Comparison of ENCODE assay signal across 9 mouse cellular contexts in the genomic region with DNA sequence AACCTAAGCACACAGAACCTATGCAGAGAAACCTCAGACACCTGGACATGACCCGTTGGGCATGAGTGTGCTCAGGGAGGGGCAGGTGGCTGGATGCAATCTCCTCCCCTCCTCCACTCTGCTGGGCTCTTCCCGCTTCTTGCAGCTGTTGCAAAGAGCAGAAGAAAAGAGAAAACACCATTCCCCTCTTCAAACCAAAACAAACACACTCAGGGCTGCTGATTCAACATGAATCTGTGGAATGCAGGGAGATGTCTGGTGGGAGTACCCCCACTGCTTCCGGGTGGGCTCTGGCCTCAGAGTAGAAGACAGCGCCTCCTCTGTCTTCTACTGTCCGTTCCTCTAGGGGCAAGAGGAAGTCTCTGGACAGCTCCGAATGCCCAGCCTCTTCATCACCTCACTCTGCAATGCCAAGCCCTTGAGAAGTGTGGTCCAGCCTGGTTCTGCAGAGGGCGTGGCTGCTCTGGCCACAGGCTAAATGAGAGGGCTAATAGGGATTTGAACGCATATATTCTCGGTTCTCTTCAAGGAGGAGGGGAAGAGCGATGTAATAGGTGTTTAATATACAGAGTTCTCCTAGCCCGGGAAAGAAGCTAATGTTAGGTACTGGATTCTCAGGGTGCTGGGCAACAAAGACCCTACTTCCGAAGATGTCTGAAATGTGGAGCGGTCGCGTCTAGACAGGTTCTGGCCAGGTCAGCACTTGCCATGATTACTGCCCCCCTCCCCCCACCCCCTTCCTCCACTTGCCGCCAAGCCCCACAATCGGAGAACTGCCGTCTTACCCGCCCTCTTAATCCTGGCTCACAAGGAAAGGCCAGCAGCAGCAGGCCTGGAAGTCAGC. TPM values are rescaled to one million over a fixed set of nuclear protein-coding genes. Genes with fewer than 3 reads are reported as not detected.
DNase-seq lines count a peak whose midpoint lies in the region; ATAC-seq and TF ChIP-seq lines count a peak whose summit lies in the region.
"Had no signal": no experiment of that assay in that cellular context is flagged by ENCODE, and none has a peak within 500 bp of the region (broad histone marks: within the 10 kb centered on the region; RNA-seq: fewer than 3 reads in every experiment).

No protein-coding gene starts in this region.

- peak; percentile 59 for DNase-seq in cerebellum, adult 9-10 months
- DNase-seq in ES-E14 (ENCODE audit: low read depth, low spot score) (no peak), adipocyte (ENCODE audit: low spot score) (no peak)
- no peak for DNase-seq in heart, postnatal 0 days (ENCODE audit: low spot score)
- no peak for DNase-seq in liver, postnatal 0 days
- no peak for DNase-seq in ovary, postnatal 10 days (ENCODE audit: low spot score)

- no peak for TF ChIP-seq EP300 in heart, postnatal 0 days (IDR thresholded peaks at IDR 0.05; ENCODE audit: low read depth)
- TF ChIP-seq EP300 in liver, postnatal 0 days (IDR thresholded peaks at IDR 0.05; ENCODE audit: low read depth): no peak

- TF ChIP-seq CTCF in heart, postnatal 0 days (IDR thresholded peaks at IDR 0.05; ENCODE audit: low read depth): no peak
- no peak; the same call in 1 of the 2 replicates for TF ChIP-seq CTCF in liver, postnatal 0 days (IDR thresholded peaks at IDR 0.05; ENCODE audit: low read depth)
- peak; percentile 11; the same call in 1 of the 2 replicates for TF ChIP-seq CTCF in small intestine, adult 2 months (IDR thresholded peaks at IDR 0.05; ENCODE audit: extremely low read depth, insufficient read length, insufficient replicate concordance, low read depth, low read length)

- 4% methylated on average over 19 of the region's 19 CpGs for WGBS in heart, postnatal 0 days
- WGBS in liver, postnatal 0 days (ENCODE audit: insufficient replicate concordance): 8% methylated on average over 19 of the region's 19 CpGs
- WGBS in small intestine, adult 2 months: 4% methylated on average over 19 of the region's 19 CpGs

- peak overlapping the region; percentile 65; the same call in 1 of the 2 replicates for H3K9ac ChIP-seq in ES-E14 (ENCODE audit: insufficient read depth, low read depth, low read length, poor library complexity, severe bottlenecking)
- H3K9ac ChIP-seq in heart, postnatal 0 days (replicated peaks; ENCODE audit: low read depth, low read length): peak overlapping the region; percentile 59
- peak overlapping the region; percentile 41 for H3K9ac ChIP-seq in liver, postnatal 0 days (replicated peaks)

- H3K9me3 ChIP-seq in ES-E14 (ENCODE audit: control insufficient read depth, insufficient read depth, low read depth, low read length): no peaks in the 10 kb centered on the region
- no peaks in the 10 kb centered on the region for H3K9me3 ChIP-seq in heart, postnatal 0 days (replicated peaks; ENCODE audit: control insufficient read depth, low read length)
- H3K9me3 ChIP-seq in liver, postnatal 0 days (ENCODE audit: low read length): no peaks in the 10 kb centered on the region

- no peak overlapping the region for H3K27ac ChIP-seq in ES-E14 (ENCODE audit: insufficient read depth, low read depth, low read length, poor library complexity, severe bottlenecking)
- H3K27ac ChIP-seq in heart, postnatal 0 days (ENCODE audit: low read depth): peak overlapping the region; percentile 67
- H3K27ac ChIP-seq in liver, postnatal 0 days (ENCODE audit: low read depth): no peak overlapping the region
- H3K27ac ChIP-seq in small intestine, adult 2 months (ENCODE audit: insufficient read depth, low read depth, low read length): peak overlapping the region; percentile 99
- H3K27ac ChIP-seq: macrophage had no signal

- H3K4me1 ChIP-seq in ES-E14 (ENCODE audit: control insufficient read depth in 2 of 2, insufficient read depth in 2 of 2, low read length in 2 of 2, poor library complexity in 1 of 2): peaks cover 14 to 44% of the 10 kb centered on the region in 2 experiments; a peak in 3 of 4 replicates
- peaks cover 75% of the 10 kb centered on the region for H3K4me1 ChIP-seq in heart, postnatal 0 days (ENCODE audit: control insufficient read depth, insufficient read depth)
- peaks cover 14% of the 10 kb centered on the region; the same call in 1 of the 2 replicates for H3K4me1 ChIP-seq in liver, postnatal 0 days (ENCODE audit: insufficient read depth)
- H3K4me1 ChIP-seq in small intestine, adult 2 months (ENCODE audit: control insufficient read depth, insufficient read depth, insufficient read length, low read length): peaks cover 43% of the 10 kb centered on the region

- H3K27me3 ChIP-seq in heart, postnatal 0 days (ENCODE audit: control insufficient read depth, insufficient read depth, low read length): no peaks in the 10 kb centered on the region
- H3K27me3 ChIP-seq in liver, postnatal 0 days (ENCODE audit: insufficient read depth, low read length): peaks cover 39% of the 10 kb centered on the region
- H3K27me3 ChIP-seq in small intestine, adult 2 months (ENCODE audit: control insufficient read depth, insufficient read depth, low read length): no peaks in the 10 kb centered on the region

- no peaks in the 10 kb centered on the region for H3K36me3 ChIP-seq in ES-E14 (ENCODE audit: control insufficient read depth, insufficient read depth, low read length, poor library complexity, severe bottlenecking)
- H3K36me3 ChIP-seq in heart, postnatal 0 days (replicated peaks; ENCODE audit: control insufficient read depth, insufficient read depth, low read length): no peaks in the 10 kb centered on the region
- H3K36me3 ChIP-seq in liver, postnatal 0 days (replicated peaks; ENCODE audit: insufficient read depth, low read length): no peaks in the 10 kb centered on the region
- H3K36me3 ChIP-seq in small intestine, adult 2 months (ENCODE audit: control insufficient read depth, insufficient read depth, low read length): no peaks in the 10 kb centered on the region; the same call in none of the 2 replicates

- no peak for ATAC-seq in cerebellum, adult (ENCODE audit: insufficient number of reproducible peaks, low FRiP score, low TSS enrichment)
- no peak for ATAC-seq in heart, postnatal 0 days (ENCODE audit: insufficient read depth, low read depth)
- ATAC-seq in liver, postnatal 0 days: no peak

- in situ Hi-C loops in ES-E14 (cut with MboI; ENCODE audit: low sequenced_read_pairs in 2 of 2, unreplicated experiment in 2 of 2): no loop called here

- H3K4me2 ChIP-seq in heart, postnatal 0 days (ENCODE audit: low read depth, low read length): peak overlapping the region; percentile 74
- H3K4me2 ChIP-seq in liver, postnatal 0 days (ENCODE audit: low read depth, low read length): peak overlapping the region; percentile 65

- H3K4me3 ChIP-seq in ES-E14 (ENCODE audit: insufficient read depth in 1 of 2, low read depth in 1 of 2, low read length in 2 of 2, poor library complexity in 1 of 2, severe bottlenecking in 1 of 2): peak overlapping the region; percentile 72 to 85
- H3K4me3 ChIP-seq in heart, postnatal 0 days (ENCODE audit: low read depth, low read length): peak overlapping the region; percentile 63
- H3K4me3 ChIP-seq in liver, postnatal 0 days (ENCODE audit: low read depth, low read length): peak overlapping the region; percentile 50
- H3K4me3 ChIP-seq in small intestine, adult 2 months (ENCODE audit: low read depth, low read length): peak overlapping the region; percentile 88

- TF ChIP-seq POLR2A in small intestine, adult 2 months (IDR thresholded peaks at IDR 0.05; ENCODE audit: low read depth, low read length): peak; percentile 9; the same call in 1 of the 2 replicates

TF ChIP-seq in ES-E14, 5 proteins besides CTCF, POLR2A, EP300 and RAD21:
- TF ChIP-seq CHD2 (IDR thresholded peaks at IDR 0.05; ENCODE audit: low read depth, low read length) (no peak), HCFC1 (IDR thresholded peaks at IDR 0.05; ENCODE audit: borderline replicate concordance, insufficient read depth, low read length) (no peak), ZC3H11A (IDR thresholded peaks at IDR 0.05; ENCODE audit: borderline replicate concordance, low read depth, low read length) (no peak), MAFK (IDR thresholded peaks at IDR 0.05; ENCODE audit: insufficient read depth, low read depth, low read length) (no peak), ZNF384 (IDR thresholded peaks at IDR 0.05; ENCODE audit: low read depth, low read length) (no peak)

RNA-seq across cellular contexts. Expression of a gene that starts 1.2 kb away (rescaled TPM):
- 189 and 246 TPM in 2 replicates for total RNA-seq in ES-E14 (2012; rRNA removed)
- total RNA-seq in heart, postnatal 0 days (2014; rRNA removed; ENCODE audit: low replicate concordance): 12.2 and 47.8 TPM in 2 replicates
- 6.6 and 7.2 TPM in 2 replicates for polyA plus RNA-seq in heart, postnatal 0 days (2015; fragmentation: Nextera tagmentation; extraction: Ambion mirVana)
- polyA plus RNA-seq in liver, postnatal 0 days (2015; fragmentation: Nextera tagmentation; extraction: Ambion mirVana): 0.97 and 1.0 TPM in 2 replicates
- polyA plus RNA-seq in small intestine, adult 2 months (2012; rRNA removed): 91.0 and 156 TPM in 2 replicates

RNA-seq across cellular contexts. Expression of a gene that starts 34.3 kb away (rescaled TPM):
- 1.3 and 1.7 TPM in 2 replicates for total RNA-seq in ES-E14 (2012; rRNA removed)
- total RNA-seq in heart, postnatal 0 days (2014; rRNA removed; ENCODE audit: low replicate concordance): 121 and 168 TPM in 2 replicates
- polyA plus RNA-seq in heart, postnatal 0 days (2015; fragmentation: Nextera tagmentation; extraction: Ambion mirVana): 179 and 186 TPM in 2 replicates
- 16.2 and 17.3 TPM in 2 replicates for polyA plus RNA-seq in liver, postnatal 0 days (2015; fragmentation: Nextera tagmentation; extraction: Ambion mirVana)
- 67.7 and 167 TPM in 2 replicates for polyA plus RNA-seq in small intestine, adult 2 months (2012; rRNA removed)

RNA-seq across cellular contexts. Expression of a gene that starts 44.5 kb away (rescaled TPM):
- total RNA-seq in ES-E14 (2012; rRNA removed): 0.11 and 0.54 TPM in 2 replicates
- not detected in 2 replicates for total RNA-seq in heart, postnatal 0 days (2014; rRNA removed; ENCODE audit: low replicate concordance)
- polyA plus RNA-seq in heart, postnatal 0 days (2015; fragmentation: Nextera tagmentation; extraction: Ambion mirVana): not detected in 2 replicates
- not detected in 2 replicates for polyA plus RNA-seq in liver, postnatal 0 days (2015; fragmentation: Nextera tagmentation; extraction: Ambion mirVana)
- 0.13 and 0.33 TPM in 2 replicates for polyA plus RNA-seq in small intestine, adult 2 months (2012; rRNA removed)
- polyA plus RNA-seq: macrophage had no signal

Comparison
In these comparisons a context has a peak if more than half of its experiments do, and no peak if none do; other contexts are left out.
1. H3K27ac ChIP-seq: peak in heart, postnatal 0 days (single experiment) and small intestine, adult 2 months (single experiment); none in ES-E14 (single experiment) and liver, postnatal 0 days (single experiment).
2. RNA of a gene that starts 1.2 kb away (polyA plus RNA-seq): 91.0 to 156 TPM in small intestine, adult 2 months; 6.6 to 7.2 TPM in heart, postnatal 0 days and 0.97 to 1.0 TPM in liver, postnatal 0 days; every median in the first group is over 10 times any median in the second.
3. Peak in every context shown above with its lines, with median percentiles within 50 percentile points of each other: H3K4me3 ChIP-seq and H3K9ac ChIP-seq.